Mouse (Mus musculus): ENCODE measurements at regions not wholly inside any gene's neighbourhood (a gene's known extent, or its start where the extent isn't known, plus 50 kb on each side); places are given as distances from the start of the nearest gene placed in this dataset.
A peak's percentile ranks its signal among the peaks of the same experiment; 100 is the strongest.

GRCm38 (mm10) chr8:49845575-49845974, 1001.8 kb upstream of the Tenm3 start:
- ATAC-seq (ENCODE audit: low FRiP score, low TSS enrichment) = no peak
- TF ChIP-seq CTCF (IDR thresholded peaks at IDR 0.05; ENCODE audit: low read depth) = no peak
- no peak for TF ChIP-seq EP300 (optimal IDR thresholded peaks at IDR 0.05)
- Histone ChIP-seq H3K27me3 (ENCODE audit: control insufficient read depth, insufficient read depth, low read length) (no peaks in the 10 kb centered on the region), H3K9ac (ENCODE audit: low read length) (no peak overlapping the region), H3K4me3 (ENCODE audit: low read depth, low read length) (no peak overlapping the region), H3K9me3 (ENCODE audit: control insufficient read depth, low read length) (no peaks in the 10 kb centered on the region), H3K36me3 (ENCODE audit: control insufficient read depth, insufficient read depth, low read length) (no peaks in the 10 kb centered on the region), H3K4me2 (replicated peaks; ENCODE audit: low read depth) (no peak overlapping the region), H3K4me1 (replicated peaks; ENCODE audit: control insufficient read depth, insufficient read depth) (no peaks in the 10 kb centered on the region), H3K27ac (replicated peaks) (no peak overlapping the region)
- 55% methylated on average over 3 of the region's 3 CpGs for WGBS
- no peak for DNase-seq (ENCODE audit: low spot score)

- no peak for DNase-seq (ENCODE audit: low spot score)
- no peaks in the 10 kb centered on the region for H3K27me3 ChIP-seq (ENCODE audit: control insufficient read depth, insufficient read depth, low read length)
- no peak overlapping the region for H3K9ac ChIP-seq (ENCODE audit: low read length)
- ATAC-seq (ENCODE audit: low FRiP score, low TSS enrichment) = no peak
- no peak overlapping the region for H3K27ac ChIP-seq (replicated peaks)
- H3K4me1 ChIP-seq (replicated peaks; ENCODE audit: control insufficient read depth, insufficient read depth) = no peaks in the 10 kb centered on the region
- H3K36me3 ChIP-seq (ENCODE audit: control insufficient read depth, insufficient read depth, low read length) = no peaks in the 10 kb centered on the region
- TF ChIP-seq CTCF (IDR thresholded peaks at IDR 0.05; ENCODE audit: low read depth) (no peak), EP300 (optimal IDR thresholded peaks at IDR 0.05) (no peak)
- H3K4me3 ChIP-seq (ENCODE audit: low read depth, low read length) = no peak overlapping the region
- no peaks in the 10 kb centered on the region for H3K9me3 ChIP-seq (ENCODE audit: control insufficient read depth, low read length)
- H3K4me2 ChIP-seq (replicated peaks; ENCODE audit: low read depth) = no peak overlapping the region
These were observed 988.2 kb upstream of the Tenm3 start for GRCm38 (mm10) chr8:49831970-49832369.

- WGBS = 12% methylated on average over 2 of the region's 2 CpGs
- no peak for TF ChIP-seq EP300 (optimal IDR thresholded peaks at IDR 0.05)
- peak; percentile 88 for TF ChIP-seq CTCF (IDR thresholded peaks at IDR 0.05; ENCODE audit: low read depth)
- DNase-seq (ENCODE audit: low spot score) (peak; percentile 40), ATAC-seq (ENCODE audit: low FRiP score, low TSS enrichment) (no peak)
- no peak overlapping the region for H3K4me2 ChIP-seq (replicated peaks; ENCODE audit: low read depth)
- no peaks in the 10 kb centered on the region for H3K36me3 ChIP-seq (ENCODE audit: control insufficient read depth, insufficient read depth, low read length)
- H3K27ac ChIP-seq (replicated peaks) = no peak overlapping the region
- no peak overlapping the region for H3K4me3 ChIP-seq (ENCODE audit: low read depth, low read length)
- no peaks in the 10 kb centered on the region for H3K9me3 ChIP-seq (ENCODE audit: control insufficient read depth, low read length)
- no peaks in the 10 kb centered on the region for H3K27me3 ChIP-seq (ENCODE audit: control insufficient read depth, insufficient read depth, low read length)
- no peaks in the 10 kb centered on the region for H3K4me1 ChIP-seq (replicated peaks; ENCODE audit: control insufficient read depth, insufficient read depth)
- no peak overlapping the region for H3K9ac ChIP-seq (ENCODE audit: low read length)
These were observed 985.6 kb upstream of the Tenm3 start for GRCm38 (mm10) chr8:49829345-49829744.

GRCm38 (mm10) chr8:49826231-49826630, 982.5 kb upstream of the Tenm3 start:
- ATAC-seq (ENCODE audit: low FRiP score, low TSS enrichment) = no peak
- no peaks in the 10 kb centered on the region for H3K36me3 ChIP-seq (ENCODE audit: control insufficient read depth, insufficient read depth, low read length)
- H3K9me3 ChIP-seq (ENCODE audit: control insufficient read depth, low read length) = no peaks in the 10 kb centered on the region

GRCm38 (mm10) chr8:49825000-49825399, 981.2 kb upstream of the Tenm3 start:
- WGBS = 75% methylated on average over 5 of the region's 5 CpGs
- Histone ChIP-seq H3K4me2 (replicated peaks; ENCODE audit: low read depth) (no peak overlapping the region), H3K9me3 (ENCODE audit: control insufficient read depth, low read length) (no peaks in the 10 kb centered on the region), H3K4me3 (ENCODE audit: low read depth, low read length) (no peak overlapping the region), H3K36me3 (ENCODE audit: control insufficient read depth, insufficient read depth, low read length) (no peaks in the 10 kb centered on the region), H3K9ac (ENCODE audit: low read length) (no peak overlapping the region), H3K4me1 (replicated peaks; ENCODE audit: control insufficient read depth, insufficient read depth) (no peaks in the 10 kb centered on the region), H3K27ac (replicated peaks) (no peak overlapping the region), H3K27me3 (ENCODE audit: control insufficient read depth, insufficient read depth, low read length) (no peaks in the 10 kb centered on the region)
- DNase-seq (ENCODE audit: low spot score) (no peak), ATAC-seq (ENCODE audit: low FRiP score, low TSS enrichment) (no peak)
- TF ChIP-seq CTCF (IDR thresholded peaks at IDR 0.05; ENCODE audit: low read depth) (no peak), EP300 (optimal IDR thresholded peaks at IDR 0.05) (no peak)

More at GRCm38 (mm10) chr8:49826231-49826630, 982.5 kb upstream of the Tenm3 start:
- Histone ChIP-seq H3K4me1 (replicated peaks; ENCODE audit: control insufficient read depth, insufficient read depth) (no peaks in the 10 kb centered on the region), H3K9ac (ENCODE audit: low read length) (no peak overlapping the region), H3K4me3 (ENCODE audit: low read depth, low read length) (no peak overlapping the region), H3K4me2 (replicated peaks; ENCODE audit: low read depth) (no peak overlapping the region), H3K27ac (replicated peaks) (no peak overlapping the region), H3K27me3 (ENCODE audit: control insufficient read depth, insufficient read depth, low read length) (no peaks in the 10 kb centered on the region)
- no peak for DNase-seq (ENCODE audit: low spot score)
- no peak for TF ChIP-seq CTCF (IDR thresholded peaks at IDR 0.05; ENCODE audit: low read depth)
- TF ChIP-seq EP300 (optimal IDR thresholded peaks at IDR 0.05) = no peak

- WGBS = 48% methylated on average over 2 of the region's 2 CpGs
- Histone ChIP-seq H3K4me2 (replicated peaks; ENCODE audit: low read depth) (no peak overlapping the region), H3K9me3 (ENCODE audit: control insufficient read depth, low read length) (no peaks in the 10 kb centered on the region), H3K27me3 (ENCODE audit: control insufficient read depth, insufficient read depth, low read length) (no peaks in the 10 kb centered on the region), H3K4me1 (replicated peaks; ENCODE audit: control insufficient read depth, insufficient read depth) (no peaks in the 10 kb centered on the region), H3K27ac (replicated peaks) (no peak overlapping the region), H3K4me3 (ENCODE audit: low read depth, low read length) (no peak overlapping the region), H3K9ac (ENCODE audit: low read length) (no peak overlapping the region), H3K36me3 (ENCODE audit: control insufficient read depth, insufficient read depth, low read length) (no peaks in the 10 kb centered on the region)
- no peak for TF ChIP-seq CTCF (IDR thresholded peaks at IDR 0.05; ENCODE audit: low read depth)
- TF ChIP-seq EP300 (optimal IDR thresholded peaks at IDR 0.05) = no peak
- DNase-seq (ENCODE audit: low spot score) = no peak
- ATAC-seq (ENCODE audit: low FRiP score, low TSS enrichment) = no peak
These were observed 979.0 kb upstream of the Tenm3 start for GRCm38 (mm10) chr8:49822791-49823190.

Data from stomach, postnatal 0 days (tissue).